Mouse (Mus musculus) ES-E14 (cell line): ENCODE data around the gene Aars2. TPM values are rescaled to one million over a fixed set of nuclear protein-coding genes. Genes with fewer than 3 reads are reported as not detected.

Source experiments
- DNase-seq: peaks from one replicate; pipeline ENCODE4 v3.0.0-alpha.2; 2013; ENCODE audit warnings: low read depth, low spot score
- H3K27ac ChIP-seq: 2 replicates; pipeline ENCODE4 v1.5.1; 2012; ENCODE audit warnings: low read depth, mild to moderate bottlenecking, low read length, moderate library complexity, mixed read lengths; ENCODE audit not compliant: poor library complexity, insufficient read depth, severe bottlenecking
- H3K36me3 ChIP-seq: 2 replicates; pipeline ENCODE4 v1.6.1; 2012; ENCODE audit warnings: mild to moderate bottlenecking, low read length, moderate library complexity, mixed read lengths; ENCODE audit not compliant: control insufficient read depth, poor library complexity, insufficient read depth, severe bottlenecking
- H3K4me1 ChIP-seq, 2 experiments: fragments of 150-350 bp in 1 of 2; sonication (generic) in 1 of 2; 2 replicates each; pipeline ENCODE4 v1.6.1; 2012; ENCODE audit warnings: low read length in 2 of 2, mild to moderate bottlenecking in 1 of 2, mixed read lengths in 1 of 2; ENCODE audit not compliant: control insufficient read depth in 2 of 2, insufficient read depth in 2 of 2, poor library complexity in 1 of 2
- H3K4me3 ChIP-seq, 2 experiments: fragments of 150-350 bp in 1 of 2; sonication (generic) in 1 of 2; 2 replicates each; pipeline ENCODE4 v1.5.1; 2012; ENCODE audit warnings: low read length in 2 of 2, low read depth in 1 of 2, mild to moderate bottlenecking in 1 of 2, mixed read lengths in 1 of 2; ENCODE audit not compliant: insufficient read depth in 1 of 2, poor library complexity in 1 of 2, severe bottlenecking in 1 of 2
- H3K9ac ChIP-seq: 2 replicates; pipeline ENCODE4 v1.6.1; 2012; ENCODE audit warnings: low read depth, mild to moderate bottlenecking, low read length, mixed read lengths; ENCODE audit not compliant: poor library complexity, insufficient read depth, severe bottlenecking
- H3K9me3 ChIP-seq: fragments of 150-350 bp; sonication (generic); 2 replicates; pipeline ENCODE4 v1.6.1; 2012; ENCODE audit warnings: low read depth, mild to moderate bottlenecking, low read length; ENCODE audit not compliant: control insufficient read depth, insufficient read depth
- CHD2 ChIP-seq: IDR thresholded peaks from 2 replicates; pipeline ENCODE4 v1.6.1; 2014; ENCODE audit warnings: mild to moderate bottlenecking, low read depth, low read length, inconsistent platforms
- HCFC1 ChIP-seq: IDR thresholded peaks from 2 replicates; pipeline ENCODE4 v1.6.1; 2012; ENCODE audit warnings: low read length, inconsistent platforms, borderline replicate concordance; ENCODE audit not compliant: insufficient read depth
- MAFK ChIP-seq: IDR thresholded peaks from 2 replicates; pipeline ENCODE4 v1.6.1; 2014; ENCODE audit warnings: mild to moderate bottlenecking, low read depth, low read length, inconsistent platforms; ENCODE audit not compliant: insufficient read depth
- ZC3H11A ChIP-seq: IDR thresholded peaks from 2 replicates; pipeline ENCODE4 v1.6.1; 2012; ENCODE audit warnings: low read depth, mild to moderate bottlenecking, inconsistent platforms, low read length, borderline replicate concordance
- ZNF384 ChIP-seq: IDR thresholded peaks from 2 replicates; pipeline ENCODE4 v1.6.1; 2012; ENCODE audit warnings: low read depth, low read length, inconsistent platforms
- in situ Hi-C, 2 experiments: fragments of 600-800 bp; cut with MboI; formaldehyde crosslinking; loops; one replicate each; pipeline ENCODE4 v1.15.1; 2025; ENCODE audit warnings: low sequenced_read_pairs in 2 of 2, inconsistent platforms in 1 of 2; ENCODE audit not compliant: unreplicated experiment in 2 of 2
- total RNA-seq: library from RNA; depleted of rRNA; stranded (reverse); fragments of 300-350 nt; gene quantifications from 2 replicates; pipeline ENCODE4 v1.2.3, GENCODE M21; 2012

Gene Aars2
- total RNA-seq, 1 experiment, result 36.6 TPM

DNA sequence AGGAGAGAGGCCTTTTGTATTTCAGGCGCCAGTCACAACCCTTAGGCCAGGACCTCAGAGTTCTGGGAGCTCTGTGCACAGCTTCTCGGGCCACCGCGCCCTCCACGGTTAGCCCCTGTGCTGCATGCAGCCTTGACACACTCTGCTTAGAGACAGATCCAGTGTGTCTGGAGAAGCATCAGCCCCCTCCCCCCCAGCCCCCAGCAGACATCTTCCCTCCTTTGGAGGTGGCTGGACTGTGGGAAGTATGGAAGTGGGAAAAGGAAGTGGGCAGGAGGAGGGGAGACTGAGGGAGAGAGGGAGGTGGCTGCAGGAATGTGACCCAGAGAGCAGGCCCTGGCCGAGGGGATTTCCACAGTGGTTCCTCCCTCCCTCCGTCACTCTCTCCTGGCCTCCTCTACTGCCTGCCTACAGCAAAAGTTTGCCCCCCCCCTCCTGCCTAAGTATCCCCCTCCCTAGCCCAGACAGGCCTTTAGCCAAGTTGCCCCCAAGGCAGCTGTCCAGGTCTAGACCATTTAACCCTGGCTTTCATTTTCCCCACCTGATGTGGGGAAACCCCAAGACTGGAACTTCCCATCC is 50.7 kb downstream of the Aars2 start:
- in situ Hi-C loops, result loop anchor here (10.0 kb wide), 1 partner anchor 83 kb away; the partner anchor contains the start of gene Spats1 (in 2 of the 2)
- Histone ChIP-seq H3K9me3 (no peaks in the 10 kb centered on the region), H3K4me1 (peaks cover 4% of the 10 kb centered on the region in 2 experiments; a peak in 3 of 4 replicates), H3K27ac (no peak overlapping the region), H3K9ac (no peak overlapping the region), H3K4me3 (no peak overlapping the region), H3K36me3 (no peaks in the 10 kb centered on the region)
- TF ChIP-seq MAFK, result no peak
- DNase-seq, result no peak

DNA sequence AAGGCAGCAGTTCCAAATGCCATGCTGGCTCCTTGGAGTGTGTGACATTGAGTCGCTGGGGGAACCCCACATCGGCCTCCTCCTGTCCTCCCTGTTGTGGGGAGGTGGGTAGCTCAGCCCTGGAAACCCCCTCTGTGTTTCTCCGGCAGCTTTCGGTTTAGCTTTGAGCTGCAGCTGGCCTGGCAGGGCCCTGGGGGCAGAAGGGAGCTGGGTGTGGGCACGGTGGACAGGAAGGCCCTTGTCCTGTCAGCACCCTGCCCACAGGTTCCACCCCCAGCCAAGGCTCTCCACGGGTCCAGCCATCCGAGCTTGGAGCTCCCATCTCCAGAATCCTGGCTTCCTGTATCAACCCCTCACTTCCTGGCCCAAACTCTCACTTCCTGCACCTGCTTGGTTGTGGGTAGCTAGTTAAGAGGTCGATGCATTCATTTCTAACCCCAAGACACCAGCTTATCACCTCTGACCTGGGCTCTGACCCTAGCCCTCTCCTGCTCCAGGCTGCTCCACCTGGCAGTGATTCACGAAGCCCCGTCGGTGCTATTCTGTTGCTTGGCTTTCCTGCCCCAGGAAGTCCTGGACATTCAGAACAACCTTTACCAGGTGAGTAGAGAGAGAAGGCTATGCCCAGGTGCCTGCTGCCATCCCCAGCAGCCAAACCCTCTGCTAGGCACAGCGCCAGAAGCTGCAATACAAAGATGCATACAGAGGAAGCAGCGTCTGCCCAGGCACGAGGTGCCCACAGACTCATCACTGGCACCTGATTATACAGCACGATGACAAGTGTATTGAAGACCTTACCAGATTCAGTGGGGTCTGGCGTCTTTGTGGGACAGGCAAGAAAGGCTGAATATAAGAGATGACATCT is 51.6 kb downstream of the Aars2 start:
- no peak overlapping the region for H3K27ac ChIP-seq
- no peak overlapping the region for H3K4me3 ChIP-seq
- no peak overlapping the region for H3K9ac ChIP-seq

DNA sequence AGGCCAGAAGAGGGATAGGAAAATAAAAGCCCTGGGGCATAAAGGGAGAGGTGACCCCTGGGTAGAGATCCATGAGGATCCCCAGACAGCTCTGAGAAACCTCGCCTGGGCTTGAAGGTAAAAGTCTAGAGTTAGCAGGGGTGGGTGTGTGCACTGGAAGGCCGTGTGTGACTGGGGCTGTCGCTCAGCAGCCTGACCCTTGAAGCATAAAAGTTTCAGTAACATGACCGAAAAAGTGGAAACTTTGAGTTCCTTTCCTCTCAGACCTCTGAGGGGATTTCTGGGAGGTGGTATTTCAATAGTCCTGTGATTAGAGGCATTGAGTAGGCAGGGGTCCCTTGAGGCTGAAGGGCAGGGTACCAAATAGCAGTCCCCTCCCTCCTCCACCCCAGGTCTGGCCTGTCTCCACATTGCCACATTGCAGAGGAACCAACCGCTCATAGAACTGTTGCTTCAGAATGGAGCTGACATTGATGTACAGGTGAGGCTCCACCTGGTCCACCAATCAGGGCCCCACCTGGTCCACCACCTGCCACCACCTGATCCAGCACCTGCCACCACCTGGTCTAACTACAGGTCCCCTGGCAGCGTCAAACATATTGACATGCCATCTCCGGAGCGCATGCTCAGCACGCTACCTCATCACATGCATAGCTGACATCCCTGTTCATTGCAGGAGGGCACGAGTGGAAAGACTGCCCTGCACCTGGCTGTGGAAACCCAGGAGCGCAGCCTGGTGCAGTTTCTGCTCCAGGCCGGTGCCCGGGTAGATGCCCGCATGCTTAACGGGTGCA is 53.3 kb downstream of the Aars2 start:
- Histone ChIP-seq H3K27ac (no peak overlapping the region), H3K36me3 (no peaks in the 10 kb centered on the region), H3K9me3 (no peaks in the 10 kb centered on the region), H3K4me3 (no peak overlapping the region), H3K4me1 (peaks cover 4 to 5% of the 10 kb centered on the region in 2 experiments; a peak in 3 of 4 replicates), H3K9ac (no peak overlapping the region)
- DNase-seq, result no peak
- no peak for TF ChIP-seq ZNF384
- TF ChIP-seq CHD2, result no peak
- no peak for TF ChIP-seq ZC3H11A
- no peak for TF ChIP-seq MAFK
- no peak for TF ChIP-seq HCFC1
- in situ Hi-C loops, result loop anchor here (10.0 kb wide), 1 partner anchor 85 kb away; the partner anchor contains the start of gene Spats1 (in 2 of the 2)

More for the DNA sequence above, 51.6 kb downstream of the Aars2 start:
- Histone ChIP-seq H3K9me3 (no peaks in the 10 kb centered on the region), H3K4me1 (peaks cover 4% of the 10 kb centered on the region in 2 experiments; a peak in 3 of 4 replicates), H3K36me3 (no peaks in the 10 kb centered on the region)
- no peak for DNase-seq
- TF ChIP-seq ZC3H11A (no peak), CHD2 (no peak), ZNF384 (no peak), MAFK (no peak), HCFC1 (no peak)
- in situ Hi-C loops, result loop anchor here (10.0 kb wide), 1 partner anchor 83 kb away; the partner anchor contains the start of gene Spats1 (in 2 of the 2)

DNA sequence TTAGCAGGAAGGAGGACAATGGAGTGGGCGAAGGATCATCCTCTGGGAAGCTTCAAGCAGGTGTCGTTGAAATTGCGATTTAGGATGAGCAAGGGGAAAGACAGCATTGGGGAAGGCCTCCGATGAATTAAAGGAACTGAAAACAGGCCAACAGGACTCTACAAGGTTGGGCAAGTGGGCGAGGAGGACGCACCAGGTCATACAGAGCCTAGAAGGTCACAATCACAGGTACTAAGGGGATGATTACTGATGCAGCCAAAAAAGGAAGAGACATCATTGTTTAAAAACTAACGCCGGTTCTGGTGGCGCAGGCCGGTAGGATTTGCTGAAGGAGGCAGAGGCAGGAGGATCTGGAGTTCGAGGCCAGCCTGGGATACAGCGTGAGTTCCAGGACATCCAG is 56.6 kb downstream of the Aars2 start:
- TF ChIP-seq ZC3H11A (no peak), CHD2 (no peak), ZNF384 (no peak), MAFK (no peak), HCFC1 (no peak)
- H3K4me3 ChIP-seq, result peak overlapping the region in 1 of 2 experiments; percentile 80; a peak in 1 of 4 replicates
- no peaks in the 10 kb centered on the region for H3K9me3 ChIP-seq
- in situ Hi-C loops, result no loop called here
- no peak for DNase-seq
- no peak overlapping the region for H3K9ac ChIP-seq
- peaks cover 30% of the 10 kb centered on the region for H3K36me3 ChIP-seq
- H3K27ac ChIP-seq, result no peak overlapping the region
- peaks cover 1 to 7% of the 10 kb centered on the region in 2 experiments; a peak in 3 of 4 replicates for H3K4me1 ChIP-seq
